Mouse (Mus musculus): ENCODE measurements around the gene Ednra.

- TF ChIP-seq CTCF (IDR thresholded peaks at IDR 0.05; ENCODE audit: insufficient read depth, low read length) (no peak), POLR2A (IDR thresholded peaks at IDR 0.05; ENCODE audit: borderline replicate concordance, extremely low read depth, low read depth, low read length) (no peak)
Observed at GRCm38 (mm10) chr8:77768916-77769315, 44.7 kb upstream of the Ednra start.

Data from lung, adult 2 months (tissue).